Mouse (Mus musculus): ENCODE measurements around the gene Fads3. TPM values are rescaled to one million over a fixed set of nuclear protein-coding genes. Genes with fewer than 3 reads are reported as not detected.
A peak's percentile ranks its signal among the peaks of the same experiment; 100 is the strongest.

Gene Fads3
- polyA plus RNA-seq, 1 experiment: 3.1 TPM

GRCm38 (mm10) chr19:10056686-10057085 lies 15.3 kb downstream of the Fads3 start:
- no peak for TF ChIP-seq CTCF (IDR thresholded peaks at IDR 0.05; ENCODE audit: low read depth, low read length)
- no peak for TF ChIP-seq EP300 (IDR thresholded peaks at IDR 0.05; ENCODE audit: insufficient read depth, low read depth, low read length)
- no peak for TF ChIP-seq POLR2A (IDR thresholded peaks at IDR 0.05; ENCODE audit: insufficient read depth, low read length)
- Histone ChIP-seq H3K4me3 (ENCODE audit: low read depth, low read length) (no peak overlapping the region), H3K9ac (ENCODE audit: low read depth, poor library complexity, severe bottlenecking) (no peak overlapping the region), H3K4me1 (ENCODE audit: control insufficient read depth, insufficient read depth, low read length) (no peaks in the 10 kb centered on the region), H3K27ac (ENCODE audit: insufficient read depth, low read length) (no peak overlapping the region), H3K36me3 (ENCODE audit: control insufficient read depth, insufficient read depth, low read length, poor library complexity, severe bottlenecking) (no peaks in the 10 kb centered on the region), H3K9me3 (replicated peaks; ENCODE audit: control insufficient read depth, insufficient read depth, low read length, poor library complexity, severe bottlenecking) (no peaks in the 10 kb centered on the region), H3K27me3 (ENCODE audit: control insufficient read depth, insufficient read depth, low read length, poor library complexity, severe bottlenecking) (no peaks in the 10 kb centered on the region)

- Histone ChIP-seq H3K4me3 (ENCODE audit: low read depth, low read length) (no peak overlapping the region), H3K36me3 (ENCODE audit: control insufficient read depth, insufficient read depth, low read length, poor library complexity, severe bottlenecking) (no peaks in the 10 kb centered on the region), H3K27ac (ENCODE audit: insufficient read depth, low read length) (no peak overlapping the region), H3K4me1 (ENCODE audit: control insufficient read depth, insufficient read depth, low read length) (no peaks in the 10 kb centered on the region), H3K9me3 (replicated peaks; ENCODE audit: control insufficient read depth, insufficient read depth, low read length, poor library complexity, severe bottlenecking) (no peaks in the 10 kb centered on the region), H3K27me3 (ENCODE audit: control insufficient read depth, insufficient read depth, low read length, poor library complexity, severe bottlenecking) (no peaks in the 10 kb centered on the region), H3K9ac (ENCODE audit: low read depth, poor library complexity, severe bottlenecking) (no peak overlapping the region)
- no peak for TF ChIP-seq POLR2A (IDR thresholded peaks at IDR 0.05; ENCODE audit: insufficient read depth, low read length)
- no peak for TF ChIP-seq EP300 (IDR thresholded peaks at IDR 0.05; ENCODE audit: insufficient read depth, low read depth, low read length)
- TF ChIP-seq CTCF (IDR thresholded peaks at IDR 0.05; ENCODE audit: low read depth, low read length): no peak
Observed at GRCm38 (mm10) chr19:10057486-10058351, 16.4 kb downstream of the Fads3 start.

DNA sequence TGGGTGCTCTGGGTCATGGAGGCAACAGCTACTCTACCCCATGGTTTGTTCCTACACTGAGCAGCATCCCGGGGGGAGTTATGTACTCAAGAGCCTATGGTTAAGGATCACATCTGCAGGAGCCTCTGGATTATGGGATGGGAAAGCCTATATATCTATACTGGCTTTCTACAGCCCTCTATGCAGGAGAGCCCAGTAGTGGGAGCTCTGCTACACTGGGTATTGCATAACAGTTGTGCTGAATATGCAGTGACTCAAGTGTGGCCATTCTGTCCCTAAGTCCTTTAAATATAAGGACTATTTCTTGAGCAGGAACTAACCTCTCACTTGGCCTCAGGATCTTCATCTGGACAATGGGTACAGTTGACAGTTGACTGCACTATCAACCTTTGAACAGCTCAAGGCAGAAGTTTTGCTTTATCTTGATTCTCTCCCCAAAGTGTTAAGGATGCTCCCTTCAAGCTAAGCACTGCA lies 17.0 kb downstream of the Fads3 start:
- Histone ChIP-seq H3K27me3 (ENCODE audit: control insufficient read depth, insufficient read depth, low read length, poor library complexity, severe bottlenecking) (no peaks in the 10 kb centered on the region), H3K9me3 (replicated peaks; ENCODE audit: control insufficient read depth, insufficient read depth, low read length, poor library complexity, severe bottlenecking) (no peaks in the 10 kb centered on the region), H3K4me1 (ENCODE audit: control insufficient read depth, insufficient read depth, low read length) (no peaks in the 10 kb centered on the region), H3K36me3 (ENCODE audit: control insufficient read depth, insufficient read depth, low read length, poor library complexity, severe bottlenecking) (no peaks in the 10 kb centered on the region), H3K9ac (ENCODE audit: low read depth, poor library complexity, severe bottlenecking) (no peak overlapping the region), H3K27ac (ENCODE audit: insufficient read depth, low read length) (no peak overlapping the region), H3K4me3 (ENCODE audit: low read depth, low read length) (no peak overlapping the region)
- TF ChIP-seq POLR2A (IDR thresholded peaks at IDR 0.05; ENCODE audit: insufficient read depth, low read length) (no peak), EP300 (IDR thresholded peaks at IDR 0.05; ENCODE audit: insufficient read depth, low read depth, low read length) (no peak)

- H3K9ac ChIP-seq (ENCODE audit: low read depth, poor library complexity, severe bottlenecking): no peak overlapping the region
- H3K9me3 ChIP-seq (replicated peaks; ENCODE audit: control insufficient read depth, insufficient read depth, low read length, poor library complexity, severe bottlenecking): no peaks in the 10 kb centered on the region
- no peak overlapping the region for H3K4me3 ChIP-seq (ENCODE audit: low read depth, low read length)
- TF ChIP-seq CTCF (IDR thresholded peaks at IDR 0.05; ENCODE audit: low read depth, low read length) (no peak), POLR2A (IDR thresholded peaks at IDR 0.05; ENCODE audit: insufficient read depth, low read length) (no peak), EP300 (IDR thresholded peaks at IDR 0.05; ENCODE audit: insufficient read depth, low read depth, low read length) (no peak)
- H3K27me3 ChIP-seq (ENCODE audit: control insufficient read depth, insufficient read depth, low read length, poor library complexity, severe bottlenecking): no peaks in the 10 kb centered on the region
- no peak overlapping the region for H3K27ac ChIP-seq (ENCODE audit: insufficient read depth, low read length)
- no peaks in the 10 kb centered on the region for H3K4me1 ChIP-seq (ENCODE audit: control insufficient read depth, insufficient read depth, low read length)
- no peaks in the 10 kb centered on the region for H3K36me3 ChIP-seq (ENCODE audit: control insufficient read depth, insufficient read depth, low read length, poor library complexity, severe bottlenecking)
Observed at GRCm38 (mm10) chr19:10058876-10059427, 17.6 kb downstream of the Fads3 start.

- no peak overlapping the region for H3K27ac ChIP-seq (ENCODE audit: insufficient read depth, low read length)
- H3K36me3 ChIP-seq (ENCODE audit: control insufficient read depth, insufficient read depth, low read length, poor library complexity, severe bottlenecking): no peaks in the 10 kb centered on the region
- no peaks in the 10 kb centered on the region for H3K9me3 ChIP-seq (replicated peaks; ENCODE audit: control insufficient read depth, insufficient read depth, low read length, poor library complexity, severe bottlenecking)
- H3K4me3 ChIP-seq (ENCODE audit: low read depth, low read length): no peak overlapping the region
- no peaks in the 10 kb centered on the region for H3K4me1 ChIP-seq (ENCODE audit: control insufficient read depth, insufficient read depth, low read length)
- H3K9ac ChIP-seq (ENCODE audit: low read depth, poor library complexity, severe bottlenecking): no peak overlapping the region
- TF ChIP-seq CTCF (IDR thresholded peaks at IDR 0.05; ENCODE audit: low read depth, low read length) (peak; percentile 78), EP300 (IDR thresholded peaks at IDR 0.05; ENCODE audit: insufficient read depth, low read depth, low read length) (no peak), POLR2A (IDR thresholded peaks at IDR 0.05; ENCODE audit: insufficient read depth, low read length) (no peak)
- no peaks in the 10 kb centered on the region for H3K27me3 ChIP-seq (ENCODE audit: control insufficient read depth, insufficient read depth, low read length, poor library complexity, severe bottlenecking)
Observed at GRCm38 (mm10) chr19:10059911-10060567, 18.7 kb downstream of the Fads3 start.
